Mouse (Mus musculus) limb, embryonic 11.5 days (tissue): ENCODE measurements around the gene Mknk2. TPM values are rescaled to one million over a fixed set of nuclear protein-coding genes. Genes with fewer than 3 reads are reported as not detected.

Experiments
- ATAC-seq: fragments of 200-750 bp; cut with Nextera tagmentation; 2 replicates; pipeline ENCODE4 v1.8.0; 2017; ENCODE audit warnings: low read depth; ENCODE audit not compliant: insufficient number of reproducible peaks, low FRiP score, low TSS enrichment
- DNase-seq: peaks from one replicate; pipeline ENCODE4 v3.0.0-alpha.2; 2015; ENCODE audit warnings: low spot score
- H3K27ac ChIP-seq: fragments of 300-500 bp; sonication (generic); replicated peaks from 2 replicates; pipeline ENCODE4 v1.5.1; 2014; ENCODE audit warnings: low read depth, mild to moderate bottlenecking, low read length
- H3K27me3 ChIP-seq: fragments of 300-500 bp; sonication (generic); 2 replicates; pipeline ENCODE4 v1.6.1; 2014; ENCODE audit warnings: mild to moderate bottlenecking, low read length, mixed read lengths; ENCODE audit not compliant: control insufficient read depth, insufficient read depth
- H3K36me3 ChIP-seq: fragments of 300-500 bp; sonication (generic); 2 replicates; pipeline ENCODE4 v1.6.1; 2014; ENCODE audit warnings: mild to moderate bottlenecking, low read length, moderate library complexity, mixed read lengths; ENCODE audit not compliant: control insufficient read depth, insufficient read depth
- H3K4me1 ChIP-seq: fragments of 300-500 bp; sonication (generic); 2 replicates; pipeline ENCODE4 v1.6.1; 2014; ENCODE audit warnings: low read length, mixed read lengths; ENCODE audit not compliant: control insufficient read depth, insufficient read depth
- H3K4me2 ChIP-seq: fragments of 300-500 bp; sonication (generic); 2 replicates; pipeline ENCODE4 v1.6.1; 2014; ENCODE audit warnings: low read depth, mild to moderate bottlenecking, moderate library complexity; ENCODE audit not compliant: severe bottlenecking
- H3K4me3 ChIP-seq: fragments of 300-500 bp; sonication (generic); 2 replicates; pipeline ENCODE4 v1.5.1; 2014; ENCODE audit warnings: low read depth, low read length
- H3K9ac ChIP-seq: fragments of 300-500 bp; sonication (generic); 2 replicates; pipeline ENCODE4 v1.6.1; 2014; ENCODE audit warnings: mild to moderate bottlenecking, low read length
- H3K9me3 ChIP-seq: fragments of 300-500 bp; sonication (generic); 2 replicates; pipeline ENCODE4 v1.6.1; 2016; ENCODE audit warnings: low read length; ENCODE audit not compliant: control insufficient read depth
- WGBS: fragments of 180-500 bp; shearing (Covaris S2); extraction: QIAGEN DNeasy Blood & Tissue Kit; methylation state at CpG from one replicate; pipeline ENCODE4 v1.1.7; 2014; 5-methylcytosine and 5-hydroxymethylcytosine counted together
- polyA plus RNA-seq: library from polyadenylated mRNA; unstranded; fragments of >200 nt; fragmentation: Nextera tagmentation; extraction: Ambion mirVana; gene quantifications from 2 replicates; pipeline ENCODE4 v1.2.1, GENCODE M21; 2014

Mknk2 gene
- polyA plus RNA-seq, 1 experiment from 2014 or later, result 98.5 TPM

GRCm38 (mm10) chr10:80620796-80621689 is 56.9 kb downstream of the Mknk2 start:
- Histone ChIP-seq H3K4me1 (peaks cover 17% of the 10 kb centered on the region), H3K9me3 (no peaks in the 10 kb centered on the region), H3K4me2 (peak overlapping the region; percentile 69), H3K27ac (peak overlapping the region; percentile 33; the same call in 1 of the 2 replicates), H3K4me3 (peak overlapping the region; percentile 87), H3K9ac (peak overlapping the region; percentile 48; the same call in 1 of the 2 replicates), H3K36me3 (no peaks in the 10 kb centered on the region; the same call in 1 of the 2 replicates), H3K27me3 (no peaks in the 10 kb centered on the region)
- 59% methylated on average over 16 of the region's 16 CpGs for WGBS
- DNase-seq (no peak), ATAC-seq (no peak)

- peaks cover 17% of the 10 kb centered on the region for H3K4me1 ChIP-seq
- peaks cover 2% of the 10 kb centered on the region; the same call in 1 of the 2 replicates for H3K36me3 ChIP-seq
- DNase-seq (no peak), ATAC-seq (no peak)
- no peaks in the 10 kb centered on the region for H3K27me3 ChIP-seq
- WGBS, result 84% methylated on average over 9 of the region's 9 CpGs
- H3K9me3 ChIP-seq, result no peaks in the 10 kb centered on the region
- H3K4me3 ChIP-seq, result no peak overlapping the region
- no peak overlapping the region for H3K9ac ChIP-seq
- no peak overlapping the region for H3K27ac ChIP-seq
- H3K4me2 ChIP-seq, result no peak overlapping the region
Observed at GRCm38 (mm10) chr10:80620365-80620764, 57.5 kb downstream of the Mknk2 start.

GRCm38 (mm10) chr10:80619465-80620244 is 58.3 kb downstream of the Mknk2 start:
- H3K9ac ChIP-seq, result no peak overlapping the region
- H3K36me3 ChIP-seq, result peaks cover 9% of the 10 kb centered on the region; the same call in 1 of the 2 replicates
- no peak for DNase-seq
- 36% methylated on average over 8 of the region's 8 CpGs for WGBS
- no peak overlapping the region for H3K27ac ChIP-seq
- no peak overlapping the region for H3K4me3 ChIP-seq
- ATAC-seq, result no peak
- no peaks in the 10 kb centered on the region for H3K9me3 ChIP-seq
- H3K4me1 ChIP-seq, result peaks cover 15% of the 10 kb centered on the region
- no peak overlapping the region for H3K4me2 ChIP-seq
- no peaks in the 10 kb centered on the region for H3K27me3 ChIP-seq

GRCm38 (mm10) chr10:80618181-80618580 is 59.7 kb downstream of the Mknk2 start:
- Histone ChIP-seq H3K9me3 (no peaks in the 10 kb centered on the region), H3K4me1 (peaks cover 5% of the 10 kb centered on the region; the same call in 1 of the 2 replicates), H3K4me2 (no peak overlapping the region), H3K9ac (no peak overlapping the region), H3K36me3 (peaks cover 15% of the 10 kb centered on the region), H3K27me3 (no peaks in the 10 kb centered on the region), H3K4me3 (no peak overlapping the region), H3K27ac (no peak overlapping the region)
- 74% methylated on average over 9 of the region's 9 CpGs for WGBS
- ATAC-seq (no peak), DNase-seq (no peak)

Other genes with a start within 250 kb of the Mknk2 start
- 232 and 248 TPM in 2 replicates for gene Tcf3, start 244.5 kb downstream of the Mknk2 start, polyA plus RNA-seq
- not detected in 2 replicates for gene Onecut3, start 183.3 kb downstream of the Mknk2 start, polyA plus RNA-seq
- gene Atp8b3, start 139.0 kb downstream of the Mknk2 start, polyA plus RNA-seq, result 0.37 and 0.48 TPM in 2 replicates
- 27.2 and 32.6 TPM in 2 replicates for gene Rexo1, start 116.6 kb downstream of the Mknk2 start, polyA plus RNA-seq
- 5.7 and 6.6 TPM in 2 replicates for gene Klf16, start 100.8 kb downstream of the Mknk2 start, polyA plus RNA-seq
- gene Abhd17a, start 87.8 kb downstream of the Mknk2 start, polyA plus RNA-seq, result 114 and 121 TPM in 2 replicates
- 68.8 and 73.0 TPM in 2 replicates for gene Scamp4, start 75.2 kb downstream of the Mknk2 start, polyA plus RNA-seq
- 9.7 and 9.8 TPM in 2 replicates for gene Adat3, start 75.2 kb downstream of the Mknk2 start, polyA plus RNA-seq
- 2.1 and 2.6 TPM in 2 replicates for gene Gm49322, start 72.1 kb downstream of the Mknk2 start, polyA plus RNA-seq
- gene Csnk1g2, start 55.3 kb downstream of the Mknk2 start, polyA plus RNA-seq, result 126 and 152 TPM in 2 replicates
- gene Btbd2, start 21.0 kb downstream of the Mknk2 start, polyA plus RNA-seq, result 67.4 and 67.9 TPM in 2 replicates
- gene Mob3a, start 23.9 kb upstream of the Mknk2 start, polyA plus RNA-seq, result 44.0 and 48.6 TPM in 2 replicates
- gene Izumo4, start 24.1 kb upstream of the Mknk2 start, polyA plus RNA-seq, result 4.8 and 5.0 TPM in 2 replicates
- gene Ap3d1, start 64.2 kb upstream of the Mknk2 start, polyA plus RNA-seq, result 67.8 and 68.5 TPM in 2 replicates
- 23.0 and 27.8 TPM in 2 replicates for gene Dot1l, start 77.1 kb upstream of the Mknk2 start, polyA plus RNA-seq
- 122 and 130 TPM in 2 replicates for gene Sf3a2, start 120.1 kb upstream of the Mknk2 start, polyA plus RNA-seq
- gene Plekhj1, start 120.5 kb upstream of the Mknk2 start, polyA plus RNA-seq, result 141 and 145 TPM in 2 replicates
- gene Amh, start 127.1 kb upstream of the Mknk2 start, polyA plus RNA-seq, result not detected in 2 replicates
- gene Jsrp1, start 135.4 kb upstream of the Mknk2 start, polyA plus RNA-seq, result 0.40 and 0.96 TPM in 2 replicates
- gene Oaz1, start 148.5 kb upstream of the Mknk2 start, polyA plus RNA-seq, result 2,003 and 2,108 TPM in 2 replicates
- 0.33 and 0.36 TPM in 2 replicates for gene Lingo3, start 165.9 kb upstream of the Mknk2 start, polyA plus RNA-seq
- gene Lsm7, start 177.1 kb upstream of the Mknk2 start, polyA plus RNA-seq, result 375 and 398 TPM in 2 replicates
- gene Sppl2b, start 177.2 kb upstream of the Mknk2 start, polyA plus RNA-seq, result 26.8 and 28.1 TPM in 2 replicates
- gene Tmprss9, start 193.7 kb upstream of the Mknk2 start, polyA plus RNA-seq, result not detected in 2 replicates
- 336 and 355 TPM in 2 replicates for gene Timm13, start 222.9 kb upstream of the Mknk2 start, polyA plus RNA-seq
- 23.3 and 26.7 TPM in 2 replicates for gene Lmnb2, start 240.1 kb upstream of the Mknk2 start, polyA plus RNA-seq